Mouse (Mus musculus) stomach, embryonic 14.5 days (tissue): ENCODE data around the gene Tubg1. TPM values are rescaled to one million over a fixed set of nuclear protein-coding genes. Genes with fewer than 3 reads are reported as not detected.

Experiments
- ATAC-seq: fragments of 200-750 bp; cut with Nextera tagmentation; 2 replicates; pipeline ENCODE4 v1.8.0; 2017; ENCODE audit warnings: low read depth, moderate TSS enrichment; ENCODE audit not compliant: insufficient number of reproducible peaks, insufficient read depth, low FRiP score
- H3K27ac ChIP-seq: fragments of 300-500 bp; sonication (generic); 2 replicates; pipeline ENCODE4 v1.5.1; 2014; ENCODE audit warnings: mild to moderate bottlenecking, low read length, moderate library complexity, mixed read lengths
- H3K27me3 ChIP-seq: fragments of 300-500 bp; sonication (generic); 2 replicates; pipeline ENCODE4 v1.6.1; 2014; ENCODE audit warnings: low read length, control low read depth, mixed read lengths; ENCODE audit not compliant: control insufficient read depth, insufficient read depth
- H3K36me3 ChIP-seq: fragments of 300-500 bp; sonication (generic); 2 replicates; pipeline ENCODE4 v1.6.1; 2014; ENCODE audit warnings: mild to moderate bottlenecking, control low read depth, low read length, moderate library complexity, mixed read lengths; ENCODE audit not compliant: control insufficient read depth, insufficient read depth
- H3K4me1 ChIP-seq: fragments of 300-500 bp; sonication (generic); 2 replicates; pipeline ENCODE4 v1.6.1; 2014; ENCODE audit warnings: low read length, control low read depth, mixed read lengths; ENCODE audit not compliant: control insufficient read depth, insufficient read depth
- H3K4me2 ChIP-seq: fragments of 300-500 bp; sonication (generic); replicated peaks from 2 replicates; pipeline ENCODE4 v1.6.1; 2014; ENCODE audit warnings: low read depth, low read length, control low read depth
- H3K4me3 ChIP-seq: fragments of 300-500 bp; sonication (generic); 2 replicates; pipeline ENCODE4 v1.5.1; 2014; ENCODE audit warnings: low read depth, low read length, control low read depth
- H3K9ac ChIP-seq: fragments of 300-500 bp; sonication (generic); replicated peaks from 2 replicates; pipeline ENCODE4 v1.6.1; 2014; ENCODE audit warnings: low read depth, mild to moderate bottlenecking, control low read depth, low read length, moderate library complexity, mixed read lengths
- H3K9me3 ChIP-seq: fragments of 300-500 bp; sonication (generic); 2 replicates; pipeline ENCODE4 v1.6.1; 2016; ENCODE audit warnings: low read depth, low read length, control low read depth; ENCODE audit not compliant: control insufficient read depth
- WGBS: fragments of 180-500 bp; shearing (Covaris S2); extraction: QIAGEN DNeasy Blood & Tissue Kit; methylation state at CpG from one replicate; pipeline ENCODE4 v1.1.7; 2014; 5-methylcytosine and 5-hydroxymethylcytosine counted together
- polyA plus RNA-seq: library from polyadenylated mRNA; unstranded; fragments of >200 nt; fragmentation: Nextera tagmentation; extraction: Ambion mirVana; gene quantifications from 2 replicates; pipeline ENCODE4 v1.2.1, GENCODE M21; 2014

Gene Tubg1
- polyA plus RNA-seq, 1 experiment from 2014 or later = 70.5 TPM

GRCm38 (mm10) chr11:101127075-101127474 is 7.3 kb downstream of the Tubg1 start:
- ATAC-seq = no peak
- no peaks in the 10 kb centered on the region for H3K27me3 ChIP-seq
- H3K36me3 ChIP-seq = peaks cover 12% of the 10 kb centered on the region; the same call in 1 of the 2 replicates
- peaks cover 5% of the 10 kb centered on the region; the same call in 1 of the 2 replicates for H3K4me1 ChIP-seq
- no peaks in the 10 kb centered on the region for H3K9me3 ChIP-seq
- no peak overlapping the region for H3K4me2 ChIP-seq
- H3K4me3 ChIP-seq = no peak overlapping the region
- 63% methylated on average over 1 of the region's 1 CpGs for WGBS
- H3K27ac ChIP-seq = no peak overlapping the region
- no peak overlapping the region for H3K9ac ChIP-seq

DNA sequence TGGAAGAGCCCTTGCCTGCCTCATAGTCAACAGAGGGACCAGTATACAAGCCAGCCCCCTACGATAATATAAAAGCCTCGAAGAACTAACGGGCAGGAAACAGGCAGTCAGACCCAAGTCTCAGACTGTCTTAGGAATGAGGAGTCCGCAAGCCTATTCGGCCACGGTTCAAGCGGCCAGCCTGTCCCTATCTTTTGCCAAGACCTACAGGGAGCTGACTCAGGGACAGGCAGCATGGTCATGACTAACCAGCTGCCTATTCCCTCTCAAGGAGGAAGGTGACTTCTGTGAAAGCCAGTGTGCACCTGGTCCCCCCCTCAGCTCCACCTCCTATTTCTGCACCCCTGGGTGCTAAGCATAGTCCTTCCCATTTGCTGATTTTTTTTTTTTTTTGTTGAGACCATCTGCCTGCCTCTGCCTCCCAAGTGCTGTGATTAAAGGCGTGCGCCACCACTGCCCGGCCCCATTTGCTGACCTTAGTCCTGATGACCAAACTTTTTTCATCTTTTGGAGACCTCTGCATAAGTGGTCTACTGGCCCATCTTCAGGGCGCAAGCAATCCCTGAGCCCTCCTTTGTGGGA is 9.3 kb downstream of the Tubg1 start:
- no peaks in the 10 kb centered on the region for H3K9me3 ChIP-seq
- H3K27me3 ChIP-seq = no peaks in the 10 kb centered on the region
- H3K4me2 ChIP-seq = no peak overlapping the region
- no peak overlapping the region for H3K9ac ChIP-seq
- H3K36me3 ChIP-seq = peaks cover 9% of the 10 kb centered on the region; the same call in 1 of the 2 replicates
- no peak overlapping the region for H3K4me3 ChIP-seq
- WGBS = 90% methylated on average over 11 of the region's 11 CpGs
- no peak overlapping the region for H3K27ac ChIP-seq
- peaks cover 5% of the 10 kb centered on the region; the same call in 1 of the 2 replicates for H3K4me1 ChIP-seq
- ATAC-seq = no peak

DNA sequence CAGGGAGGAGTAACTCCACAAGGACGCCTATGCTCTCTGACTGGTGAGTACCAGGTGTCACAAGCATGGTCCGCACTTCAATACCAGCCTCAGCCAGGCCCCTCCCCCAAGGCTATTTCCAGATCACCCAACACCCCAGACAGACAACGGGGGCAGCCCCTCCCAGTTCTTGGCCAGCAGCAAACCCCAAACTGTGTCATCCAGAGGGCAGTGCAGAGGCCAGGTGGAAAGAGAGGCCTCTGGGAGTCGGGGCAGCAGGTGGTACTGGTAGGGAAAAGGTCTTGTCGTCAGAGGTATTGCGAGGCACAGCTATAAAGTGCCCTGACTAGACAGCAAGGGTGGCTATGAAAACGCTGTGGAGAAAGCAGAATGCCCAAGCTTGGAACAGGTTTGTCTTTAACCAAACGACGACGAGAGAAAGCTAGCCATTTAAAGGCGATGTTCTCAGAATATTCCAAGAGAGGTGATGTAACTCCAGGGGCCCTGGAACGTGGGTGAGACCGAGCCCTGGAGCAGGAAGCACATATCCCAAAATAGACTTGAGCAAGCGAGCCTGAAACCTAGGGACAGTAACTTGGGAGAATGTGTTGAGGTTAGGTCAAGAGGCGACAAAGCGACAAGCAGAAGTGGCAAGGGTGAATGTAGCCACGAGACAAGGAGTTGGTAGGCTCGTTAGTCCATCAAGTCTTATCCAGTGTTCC is 10.5 kb downstream of the Tubg1 start:
- H3K4me1 ChIP-seq = peaks cover 5% of the 10 kb centered on the region; the same call in 1 of the 2 replicates
- no peaks in the 10 kb centered on the region for H3K27me3 ChIP-seq
- H3K36me3 ChIP-seq = peaks cover 9% of the 10 kb centered on the region; the same call in 1 of the 2 replicates
- no peak overlapping the region for H3K9ac ChIP-seq
- H3K4me3 ChIP-seq = no peak overlapping the region
- no peak overlapping the region for H3K27ac ChIP-seq
- H3K9me3 ChIP-seq = no peaks in the 10 kb centered on the region
- no peak overlapping the region for H3K4me2 ChIP-seq
- ATAC-seq = no peak
- 45% methylated on average over 18 of the region's 18 CpGs for WGBS

DNA sequence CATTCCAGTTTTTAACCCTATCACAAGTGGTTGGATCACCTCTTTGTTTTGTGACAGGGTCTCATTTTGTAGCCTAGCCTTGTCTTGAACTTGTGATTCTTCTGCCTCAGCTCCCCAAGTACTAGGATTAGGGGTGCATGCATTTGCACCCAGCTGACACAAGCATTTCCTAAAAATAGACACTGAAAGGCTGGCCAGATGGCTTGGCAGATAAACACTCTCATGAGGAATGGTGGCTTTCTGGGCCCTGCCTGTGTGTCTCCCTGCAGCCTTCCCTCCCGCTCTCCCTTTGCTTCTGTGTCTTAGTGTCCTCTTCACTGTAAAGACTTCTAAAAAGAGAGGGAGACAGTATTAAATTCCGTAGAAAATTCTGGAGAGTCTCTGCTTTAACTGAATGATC is 11.4 kb downstream of the Tubg1 start:
- Histone ChIP-seq H3K27me3 (no peaks in the 10 kb centered on the region), H3K9ac (no peak overlapping the region), H3K27ac (no peak overlapping the region), H3K9me3 (no peaks in the 10 kb centered on the region), H3K4me1 (peaks cover 5% of the 10 kb centered on the region; the same call in 1 of the 2 replicates), H3K4me2 (no peak overlapping the region), H3K36me3 (peaks cover 5% of the 10 kb centered on the region; the same call in 1 of the 2 replicates), H3K4me3 (no peak overlapping the region)
- ATAC-seq = no peak
- 83% methylated on average over 2 of the region's 2 CpGs for WGBS

DNA sequence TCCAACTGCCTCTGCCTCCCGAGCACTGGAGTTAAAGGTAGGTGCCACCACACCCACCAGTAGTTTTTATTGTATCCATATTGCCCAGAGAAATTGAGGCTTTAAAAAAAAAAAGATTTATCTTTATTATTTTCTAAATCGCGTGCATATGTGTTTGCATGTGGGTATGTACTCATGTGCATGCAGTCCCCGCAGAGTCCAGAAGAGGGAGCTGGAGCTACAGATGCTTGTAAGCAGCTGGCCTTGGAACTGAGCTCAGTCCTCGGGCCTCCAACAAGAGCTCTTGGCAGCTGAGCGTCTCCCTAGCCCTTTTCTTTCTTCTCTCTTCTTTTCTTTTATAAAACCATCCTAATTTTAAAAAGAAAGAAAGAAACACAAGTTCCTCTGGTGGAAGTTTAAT is 12.0 kb downstream of the Tubg1 start:
- Histone ChIP-seq H3K9me3 (no peaks in the 10 kb centered on the region), H3K36me3 (peaks cover under 1% of the 10 kb centered on the region; the same call in 1 of the 2 replicates), H3K4me3 (no peak overlapping the region), H3K27ac (no peak overlapping the region), H3K9ac (no peak overlapping the region), H3K4me2 (no peak overlapping the region), H3K4me1 (peaks cover 5% of the 10 kb centered on the region; the same call in 1 of the 2 replicates), H3K27me3 (no peaks in the 10 kb centered on the region)
- 92% methylated on average over 6 of the region's 6 CpGs for WGBS
- no peak for ATAC-seq

DNA sequence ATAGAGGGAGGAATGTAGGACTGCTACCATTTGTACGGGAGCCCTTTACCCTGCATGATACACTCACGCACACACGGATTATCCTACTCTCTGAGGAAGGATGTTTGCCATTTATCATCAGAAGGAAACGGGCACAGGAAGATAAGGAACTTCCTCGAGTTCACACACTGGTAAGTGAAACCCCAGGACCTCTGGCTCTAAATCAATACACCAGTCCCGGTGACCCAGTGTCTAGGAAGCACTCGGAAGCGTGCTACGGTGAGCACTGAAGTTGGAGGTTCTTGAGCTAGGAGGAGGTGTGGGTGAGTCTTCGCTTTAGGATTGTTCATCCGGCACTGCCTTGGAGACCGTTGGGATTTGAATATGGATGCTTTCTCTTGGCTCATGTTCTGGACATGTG is 13.3 kb downstream of the Tubg1 start:
- Histone ChIP-seq H3K4me1 (peaks cover 5% of the 10 kb centered on the region; the same call in 1 of the 2 replicates), H3K27me3 (no peaks in the 10 kb centered on the region), H3K4me2 (no peak overlapping the region), H3K9ac (no peak overlapping the region), H3K9me3 (no peaks in the 10 kb centered on the region), H3K4me3 (no peak overlapping the region), H3K27ac (no peak overlapping the region), H3K36me3 (no peaks in the 10 kb centered on the region)
- no peak for ATAC-seq
- WGBS = 51% methylated on average over 12 of the region's 12 CpGs

DNA sequence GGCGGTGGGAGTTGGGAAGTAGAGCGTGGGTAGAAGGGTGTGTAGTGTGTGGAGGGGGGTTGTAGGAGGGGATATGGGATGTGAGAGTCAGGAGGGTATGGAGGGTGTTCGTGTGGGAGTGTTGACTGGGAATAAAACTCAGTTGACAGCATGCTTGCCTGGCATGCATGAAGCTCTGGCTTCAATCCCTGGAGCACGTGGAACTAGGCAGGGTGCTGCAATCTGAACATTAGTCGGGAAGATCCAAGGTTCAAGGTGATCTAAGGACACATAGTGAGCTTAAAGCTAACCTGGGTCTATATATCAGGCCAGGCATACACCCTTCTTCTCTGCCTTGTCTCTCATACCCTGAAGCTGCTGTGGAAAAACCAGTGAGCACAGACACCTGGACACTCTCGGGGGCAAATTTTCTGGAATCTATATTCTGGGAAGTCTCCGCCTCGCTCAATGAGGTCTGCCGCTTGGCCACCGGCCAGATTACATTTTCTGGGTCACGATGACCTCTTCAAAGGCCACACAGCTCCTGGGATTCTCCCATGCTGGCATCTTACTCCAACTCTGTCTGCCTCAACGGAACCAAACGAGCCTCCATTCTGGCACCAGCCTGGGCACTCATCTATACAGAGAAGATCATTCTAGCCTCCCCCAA is 14.6 kb downstream of the Tubg1 start:
- Histone ChIP-seq H3K27ac (no peak overlapping the region), H3K27me3 (no peaks in the 10 kb centered on the region), H3K9me3 (no peaks in the 10 kb centered on the region), H3K4me3 (no peak overlapping the region), H3K36me3 (no peaks in the 10 kb centered on the region), H3K4me1 (peaks cover 8% of the 10 kb centered on the region), H3K9ac (no peak overlapping the region), H3K4me2 (no peak overlapping the region)
- WGBS = 77% methylated on average over 13 of the region's 13 CpGs
- ATAC-seq = no peak

- H3K27ac ChIP-seq = peak overlapping the region; percentile 28; the same call in 1 of the 2 replicates
- no peak overlapping the region for H3K4me3 ChIP-seq
- no peaks in the 10 kb centered on the region for H3K36me3 ChIP-seq
- no peak for ATAC-seq
- H3K9ac ChIP-seq = no peak overlapping the region
- no peaks in the 10 kb centered on the region for H3K9me3 ChIP-seq
- no peak overlapping the region for H3K4me2 ChIP-seq
- WGBS = 67% methylated on average over 7 of the region's 7 CpGs
- no peaks in the 10 kb centered on the region for H3K27me3 ChIP-seq
- peaks cover 3% of the 10 kb centered on the region; the same call in 1 of the 2 replicates for H3K4me1 ChIP-seq
Measured at GRCm38 (mm10) chr11:101137000-101137399, 17.3 kb downstream of the Tubg1 start.
